Mouse (Mus musculus) heart, adult 8-10 months (tissue): ENCODE data around the gene Olfr715. TPM values are rescaled to one million over a fixed set of nuclear protein-coding genes. Genes with fewer than 3 reads are reported as not detected.
"Not testable (repeated sequence)": the region's sequence is repeated elsewhere in the genome, so short reads cannot be mapped to it uniquely, and the experiment has no call there.

ENCODE experiments used
- DNase-seq: peaks from one replicate; pipeline ENCODE4 v3.0.0; 2022; ENCODE audit warnings: low spot score
- total RNA-seq, 4 experiments: library from RNA; stranded (reverse); gene quantifications; 2 replicates each; pipeline ENCODE4 v1.2.4; 2022

The Olfr715 gene
- not detected for total RNA-seq

GRCm38 (mm10) chr7:107130983-107131382, at the start of gene Olfr715:
Olfr715 (minus strand) TSS chr7:107131083.
- not testable (repeated sequence) for DNase-seq

- no peak for DNase-seq
These were observed 49.5 kb upstream of the Olfr715 start for GRCm38 (mm10) chr7:107180406-107180805.

GRCm38 (mm10) chr7:107166690-107167089, 35.8 kb upstream of the Olfr715 start, which contains the start of gene Nlrp14:
Nlrp14 (plus strand) TSS chr7:107166990.
- DNase-seq = no peak

GRCm38 (mm10) chr7:107138027-107138426, 7.1 kb upstream of the Olfr715 start, which contains the start of gene Olfr716:
Olfr716 (plus strand) TSS chr7:107138327.
- DNase-seq = not testable (repeated sequence)

GRCm38 (mm10) chr7:107110269-107110668, 20.6 kb downstream of the Olfr715 start, which contains the start of gene Olfr715b:
Olfr715b (minus strand) TSS chr7:107110369.
- DNase-seq = not testable (repeated sequence)

GRCm38 (mm10) chr7:107092920-107093319, 38.0 kb downstream of the Olfr715 start, which contains the start of gene Olfr17:
Olfr17 (plus strand) TSS chr7:107093220.
- no peak for DNase-seq

Other genes starting within 250 kb of the Olfr715 start
- gene Olfr706, start 242.9 kb downstream of the Olfr715 start, total RNA-seq = not detected
- not detected for gene Olfr707, start 229.8 kb downstream of the Olfr715 start, total RNA-seq
- not detected for gene Olfr1532-ps1, start 223.1 kb downstream of the Olfr715 start, total RNA-seq
- not detected for gene Olfr709-ps1, start 198.9 kb downstream of the Olfr715 start, total RNA-seq
- gene Olfr710, start 182.8 kb downstream of the Olfr715 start, total RNA-seq = not detected
- gene Olfr6, start 167.1 kb downstream of the Olfr715 start, total RNA-seq = not detected
- gene Olfr711, start 155.6 kb downstream of the Olfr715 start, total RNA-seq = not detected
- not detected for gene Olfr2, start 125.0 kb downstream of the Olfr715 start, total RNA-seq
- gene Olfr713, start 99.9 kb downstream of the Olfr715 start, total RNA-seq = not detected
- not detected for gene Olfr714, start 60.1 kb downstream of the Olfr715 start, total RNA-seq
- gene Olfr17, start 37.9 kb downstream of the Olfr715 start, total RNA-seq = not detected
- gene Olfr715b, start 20.7 kb downstream of the Olfr715 start, total RNA-seq = not detected
- gene Olfr716, start 7.2 kb upstream of the Olfr715 start, total RNA-seq = not detected
- not detected for gene Nlrp14, start 35.9 kb upstream of the Olfr715 start, total RNA-seq
- not detected for gene Rbmxl2, start 78.4 kb upstream of the Olfr715 start, total RNA-seq
- gene Syt9, start 239.6 kb upstream of the Olfr715 start, total RNA-seq = under 1 TPM in 3 of 4 experiments, not detected in 1; 0.08 to 0.35 (median 0.09) TPM